Mouse (Mus musculus): ENCODE results near the gene Gp1ba. TPM values are rescaled to one million over a fixed set of nuclear protein-coding genes. Genes with fewer than 3 reads are reported as not detected.

Gp1ba gene
- polyA plus RNA-seq, 1 experiment from 2014 or later, result 0.15 TPM

DNA sequence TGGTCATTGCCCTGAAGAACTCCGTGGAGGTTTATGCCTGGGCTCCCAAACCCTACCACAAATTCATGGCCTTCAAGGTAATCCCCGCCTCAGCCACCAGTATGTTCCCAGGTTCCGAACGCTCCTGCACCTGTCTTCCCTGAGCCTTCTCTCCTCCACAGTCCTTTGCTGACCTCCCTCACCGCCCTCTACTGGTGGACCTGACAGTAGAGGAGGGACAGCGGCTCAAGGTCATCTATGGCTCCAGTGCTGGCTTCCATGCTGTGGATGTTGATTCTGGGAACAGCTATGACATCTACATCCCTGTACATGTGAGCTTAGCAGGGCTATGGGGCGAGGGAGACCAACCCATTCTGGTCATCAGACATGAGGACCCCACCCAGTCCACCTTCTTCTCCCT is 26.4 kb upstream of the Gp1ba start:
- WGBS, result 80% methylated on average over 7 of the region's 7 CpGs
- peaks cover 65% of the 10 kb centered on the region for H3K36me3 ChIP-seq (ENCODE audit: poor library complexity, severe bottlenecking)

DNA sequence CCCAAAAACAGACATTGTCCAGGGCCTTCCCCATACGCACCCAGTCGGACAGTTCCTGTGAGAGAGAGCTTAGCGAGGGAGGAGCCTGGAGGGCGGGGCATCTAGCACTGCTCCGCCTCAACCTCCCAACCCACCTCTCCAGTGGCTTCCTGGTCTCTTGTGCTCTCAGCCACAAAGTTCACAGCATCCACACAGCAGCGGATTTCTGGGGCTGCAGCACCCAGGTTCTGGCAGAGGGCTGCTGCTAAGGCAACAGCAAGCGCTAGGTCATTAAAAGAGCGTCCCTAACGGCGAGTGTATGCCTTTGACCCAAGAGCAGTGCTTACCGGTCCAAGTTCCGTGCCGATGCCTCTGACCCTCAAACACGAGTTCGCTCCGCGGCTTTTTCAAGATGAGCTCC is 23.8 kb upstream of the Gp1ba start:
- ATAC-seq, result peak; percentile 51; the same call in 1 of the 2 replicates
- H3K9ac ChIP-seq, result peak overlapping the region; percentile 51
- peaks cover 12% of the 10 kb centered on the region; the same call in 1 of the 2 replicates for H3K27me3 ChIP-seq
- H3K36me3 ChIP-seq (ENCODE audit: poor library complexity, severe bottlenecking), result peaks cover 39% of the 10 kb centered on the region
- peak overlapping the region; percentile 61 for H3K4me2 ChIP-seq
- no peaks in the 10 kb centered on the region for H3K9me3 ChIP-seq (replicated peaks)
- H3K4me3 ChIP-seq, result peak overlapping the region; percentile 29
- H3K4me1 ChIP-seq, result peaks cover 8% of the 10 kb centered on the region
- WGBS, result 3% methylated on average over 17 of the region's 17 CpGs
- no peak overlapping the region for H3K27ac ChIP-seq

More for the DNA sequence above, 26.4 kb upstream of the Gp1ba start:
- no peak for ATAC-seq
- no peak overlapping the region for H3K4me3 ChIP-seq
- H3K27ac ChIP-seq, result no peak overlapping the region
- no peak overlapping the region for H3K9ac ChIP-seq
- H3K27me3 ChIP-seq, result peaks cover 12% of the 10 kb centered on the region; the same call in 1 of the 2 replicates
- H3K9me3 ChIP-seq (replicated peaks), result no peaks in the 10 kb centered on the region
- no peak overlapping the region for H3K4me2 ChIP-seq
- peaks cover 8% of the 10 kb centered on the region for H3K4me1 ChIP-seq

DNA sequence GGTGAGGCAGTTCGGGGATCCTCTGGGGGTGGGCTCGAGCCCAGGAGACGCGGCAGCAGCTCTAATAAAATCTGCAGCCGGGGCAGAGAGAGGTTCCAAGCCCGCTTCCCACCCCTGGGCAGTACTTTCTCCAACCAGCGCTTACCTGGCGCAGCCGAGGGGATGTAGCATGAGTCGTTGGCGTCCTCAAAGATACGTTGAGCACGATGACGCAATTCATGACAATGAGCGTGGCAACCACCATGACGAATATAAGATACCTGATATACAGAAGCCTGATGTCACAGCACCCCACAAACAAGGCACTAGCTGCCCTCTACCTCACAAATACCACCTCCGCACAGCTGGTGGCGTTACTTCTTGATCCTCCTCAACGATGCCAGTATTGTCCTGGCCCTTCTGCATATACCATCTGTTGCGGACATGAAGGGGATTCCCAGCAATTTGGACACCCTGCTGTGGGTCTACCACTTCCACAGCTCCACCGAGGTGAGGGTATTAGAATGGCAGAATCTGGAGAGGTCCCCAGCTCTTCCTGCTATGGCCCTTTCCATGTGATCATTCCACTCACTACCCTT is 23.3 kb upstream of the Gp1ba start, which contains the start of gene 4930544D05Rik:
Gene 4930544D05Rik (plus strand): TSS at position 333 of the 578 bp plus-strand sequence.
- Histone ChIP-seq H3K4me1 (peaks cover 8% of the 10 kb centered on the region), H3K9me3 (replicated peaks) (no peaks in the 10 kb centered on the region), H3K4me2 (peak within 1 kb of the TSS; percentile 61), H3K4me3 (peak within 1 kb of the TSS; percentile 29), H3K9ac (peak within 1 kb of the TSS; percentile 51), H3K27ac (no peak within 1 kb of the TSS), H3K36me3 (ENCODE audit: poor library complexity, severe bottlenecking) (peaks cover 34% of the 10 kb centered on the region), H3K27me3 (peaks cover 12% of the 10 kb centered on the region; the same call in 1 of the 2 replicates)
- WGBS, result 14% methylated on average over 21 of the region's 21 CpGs
- no peak for ATAC-seq

DNA sequence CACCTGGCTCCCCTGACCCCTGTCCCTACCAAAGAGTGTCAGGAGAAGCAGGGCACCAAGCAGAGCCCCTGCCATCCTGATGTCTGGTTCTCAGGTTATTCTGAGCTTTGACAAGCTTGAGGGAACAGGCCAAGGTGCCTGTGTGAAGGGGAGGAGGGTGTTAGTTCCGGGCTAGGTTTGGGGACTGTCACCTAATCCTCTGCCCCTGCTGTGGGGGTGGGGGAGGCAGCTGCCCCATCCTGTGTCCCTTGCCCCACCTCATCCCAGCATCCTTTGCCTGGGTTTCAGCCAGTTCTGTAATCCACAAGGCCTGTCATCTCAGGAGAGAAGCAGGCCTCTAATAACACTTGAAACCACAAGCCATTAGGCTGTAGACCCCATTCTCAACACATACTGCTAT is 19.8 kb upstream of the Gp1ba start, which contains the start of gene Chrne:
Gene Chrne (minus strand): TSS at position 116 of the 400 bp plus-strand sequence.
- Histone ChIP-seq H3K27ac (no peak within 1 kb of the TSS), H3K4me1 (peaks cover 8% of the 10 kb centered on the region), H3K4me3 (no peak within 1 kb of the TSS), H3K36me3 (ENCODE audit: poor library complexity, severe bottlenecking) (no peaks in the 10 kb centered on the region), H3K27me3 (peaks cover 12% of the 10 kb centered on the region; the same call in 1 of the 2 replicates), H3K4me2 (no peak within 1 kb of the TSS), H3K9me3 (replicated peaks) (no peaks in the 10 kb centered on the region), H3K9ac (no peak within 1 kb of the TSS)
- WGBS, result 60% methylated on average over 1 of the region's 1 CpGs
- ATAC-seq, result no peak

DNA sequence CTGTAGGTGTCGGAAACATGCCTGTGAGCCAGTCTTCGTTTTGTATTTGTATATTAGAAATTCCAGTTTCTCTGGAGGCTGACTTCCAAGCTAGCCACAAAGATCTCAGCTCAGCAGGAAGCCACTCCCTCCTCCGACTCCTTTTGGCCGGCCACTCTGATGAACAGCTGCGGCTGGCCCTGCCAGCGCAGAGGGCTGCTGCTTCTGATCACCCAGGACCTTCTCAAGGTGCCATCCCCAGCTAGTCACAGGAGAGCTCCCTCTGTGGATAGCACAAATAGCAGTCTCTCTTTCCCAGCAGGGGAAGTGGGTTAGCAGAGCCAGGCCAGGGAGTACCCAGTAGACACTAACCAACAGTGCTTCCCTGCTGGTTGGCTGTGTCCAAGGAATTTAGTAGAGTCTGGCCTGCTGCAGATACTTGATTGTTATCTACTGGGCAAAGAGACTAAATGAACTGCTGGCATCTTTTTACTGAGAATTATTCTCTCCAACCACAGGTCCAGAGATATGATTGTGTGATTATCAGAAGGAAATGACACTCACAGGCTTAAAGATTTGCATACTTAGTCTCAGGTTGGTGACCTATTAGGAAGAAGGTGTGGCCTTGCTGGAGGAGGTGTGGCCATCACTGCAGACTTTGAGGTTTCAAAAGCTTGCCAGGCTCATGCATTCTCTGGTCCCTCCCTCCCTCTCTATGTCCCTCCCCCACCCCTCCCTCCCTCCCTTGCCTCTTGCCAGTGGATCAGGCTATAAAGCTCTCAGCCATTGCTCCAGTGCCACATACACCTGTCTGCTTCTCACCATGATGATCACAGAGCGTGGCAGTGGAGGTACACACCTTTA is 16.7 kb upstream of the Gp1ba start:
- H3K9ac ChIP-seq, result no peak overlapping the region; the same call in 1 of the 2 replicates
- H3K4me1 ChIP-seq, result no peaks in the 10 kb centered on the region
- H3K27ac ChIP-seq, result no peak overlapping the region
- 45% methylated on average over 7 of the region's 7 CpGs for WGBS
- no peak overlapping the region for H3K4me3 ChIP-seq
- H3K9me3 ChIP-seq (replicated peaks), result no peaks in the 10 kb centered on the region
- no peak for ATAC-seq
- H3K4me2 ChIP-seq, result no peak overlapping the region
- no peaks in the 10 kb centered on the region for H3K36me3 ChIP-seq (ENCODE audit: poor library complexity, severe bottlenecking)
- no peaks in the 10 kb centered on the region for H3K27me3 ChIP-seq

DNA sequence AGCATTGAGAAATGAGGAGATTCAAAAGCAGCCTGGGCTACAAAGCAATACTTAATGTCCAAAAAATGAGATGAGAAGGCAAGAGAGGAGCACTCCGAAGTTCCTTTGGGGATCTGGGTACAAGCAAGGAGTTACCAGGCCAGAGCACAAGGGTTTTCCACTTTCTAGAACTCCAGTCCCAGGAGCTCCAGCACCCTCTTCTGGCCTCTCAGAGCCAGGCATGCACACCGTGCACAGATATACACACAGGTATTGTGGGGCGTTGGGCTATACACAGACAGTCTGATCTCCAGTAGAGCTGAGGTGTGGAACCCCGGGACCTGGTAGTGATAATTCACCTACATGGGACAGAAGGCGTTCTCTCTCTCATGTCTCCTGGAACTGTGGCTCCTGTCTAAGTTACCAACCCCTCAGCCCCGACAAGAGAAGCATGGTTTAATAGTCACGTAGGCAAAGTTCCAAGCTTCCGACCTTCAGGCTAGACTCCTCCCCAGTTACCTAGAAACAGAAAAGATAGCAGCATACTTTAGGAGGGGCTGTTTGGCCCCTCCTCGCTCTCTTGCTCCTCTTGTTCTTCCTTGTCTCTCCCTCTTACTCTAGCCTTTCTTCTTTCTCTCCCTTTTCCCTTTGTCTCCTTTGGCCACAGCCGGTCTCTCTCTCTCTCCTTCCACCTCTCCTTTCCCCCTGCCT is 15.7 kb upstream of the Gp1ba start:
- ATAC-seq, result no peak
- Histone ChIP-seq H3K36me3 (ENCODE audit: poor library complexity, severe bottlenecking) (no peaks in the 10 kb centered on the region), H3K9ac (no peak overlapping the region), H3K4me2 (no peak overlapping the region), H3K4me3 (no peak overlapping the region), H3K27me3 (no peaks in the 10 kb centered on the region), H3K9me3 (replicated peaks) (no peaks in the 10 kb centered on the region), H3K4me1 (no peaks in the 10 kb centered on the region), H3K27ac (no peak overlapping the region)
- 85% methylated on average over 10 of the region's 10 CpGs for WGBS

DNA sequence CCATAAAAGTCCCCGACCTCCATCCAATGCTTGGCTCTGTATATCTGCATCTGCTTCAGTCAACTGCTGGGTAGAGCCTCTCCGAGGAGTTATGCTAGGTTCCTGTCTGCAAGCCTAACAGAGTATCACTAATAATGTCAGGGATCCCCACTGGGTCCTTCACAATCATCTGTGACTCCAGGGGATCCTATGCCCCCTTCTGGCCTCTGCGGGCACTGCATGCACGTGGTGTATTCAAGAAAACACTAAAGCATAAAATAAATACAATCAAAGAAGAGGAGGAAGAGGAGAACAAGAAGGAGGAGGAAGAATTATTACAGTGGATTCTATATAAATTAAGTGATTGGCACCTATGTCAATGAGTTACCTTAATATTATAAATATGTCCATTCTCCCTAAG is 13.4 kb upstream of the Gp1ba start:
- Histone ChIP-seq H3K4me2 (no peak overlapping the region), H3K9me3 (replicated peaks) (no peaks in the 10 kb centered on the region), H3K27me3 (no peaks in the 10 kb centered on the region), H3K4me1 (no peaks in the 10 kb centered on the region), H3K27ac (no peak overlapping the region), H3K4me3 (no peak overlapping the region), H3K36me3 (ENCODE audit: poor library complexity, severe bottlenecking) (no peaks in the 10 kb centered on the region), H3K9ac (no peak overlapping the region)
- 52% methylated on average over 4 of the region's 4 CpGs for WGBS
- no peak for ATAC-seq

DNA sequence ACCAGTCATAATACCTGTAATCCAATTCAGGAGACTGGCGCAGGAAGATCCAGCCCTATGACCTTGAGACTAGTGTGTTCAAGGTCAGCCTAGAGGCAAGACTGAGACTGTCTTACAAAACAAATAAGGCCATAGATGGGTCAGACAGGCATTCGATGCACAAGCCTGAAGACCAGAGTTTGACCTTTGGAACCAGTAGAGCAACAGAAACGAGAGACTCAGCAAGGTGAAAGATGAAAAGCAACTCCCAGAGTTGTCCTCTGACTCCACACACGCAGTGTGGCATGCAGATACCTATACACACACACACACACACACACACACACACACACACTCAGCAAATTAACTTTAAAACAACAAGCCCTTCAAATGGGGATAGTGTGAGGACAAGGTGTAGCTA is 12.0 kb upstream of the Gp1ba start:
- ATAC-seq, result no peak
- no peak overlapping the region for H3K27ac ChIP-seq
- no peaks in the 10 kb centered on the region for H3K27me3 ChIP-seq
- no peak overlapping the region for H3K4me3 ChIP-seq
- H3K4me1 ChIP-seq, result no peaks in the 10 kb centered on the region
- no peak overlapping the region for H3K9ac ChIP-seq
- H3K9me3 ChIP-seq (replicated peaks), result no peaks in the 10 kb centered on the region
- 87% methylated on average over 4 of the region's 4 CpGs for WGBS
- no peak overlapping the region for H3K4me2 ChIP-seq
- H3K36me3 ChIP-seq (ENCODE audit: poor library complexity, severe bottlenecking), result no peaks in the 10 kb centered on the region

DNA sequence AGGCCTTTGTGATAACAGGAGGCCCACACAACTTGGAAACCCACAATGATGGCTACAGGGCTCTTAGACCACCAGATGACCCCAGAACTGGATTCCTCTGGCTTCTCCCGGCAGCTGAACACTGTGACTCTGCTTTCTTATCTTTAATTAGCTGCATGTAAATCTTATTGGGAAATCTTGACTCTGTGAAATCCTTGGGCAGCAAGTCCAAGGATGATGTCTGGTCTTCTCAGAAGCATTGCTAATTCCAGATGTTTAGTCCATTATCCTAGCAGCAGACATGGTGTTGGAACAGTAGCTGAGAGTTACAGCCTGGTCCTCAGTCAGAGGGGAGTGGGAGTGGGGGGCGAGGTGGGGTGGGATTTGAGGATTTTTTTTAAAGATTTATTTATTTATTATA is 10.5 kb upstream of the Gp1ba start:
- Histone ChIP-seq H3K4me1 (no peaks in the 10 kb centered on the region), H3K27ac (no peak overlapping the region), H3K4me2 (no peak overlapping the region), H3K9ac (no peak overlapping the region), H3K9me3 (replicated peaks) (no peaks in the 10 kb centered on the region), H3K36me3 (ENCODE audit: poor library complexity, severe bottlenecking) (no peaks in the 10 kb centered on the region), H3K4me3 (no peak overlapping the region), H3K27me3 (no peaks in the 10 kb centered on the region)
- ATAC-seq, result no peak
- WGBS, result 87% methylated on average over 2 of the region's 2 CpGs

DNA sequence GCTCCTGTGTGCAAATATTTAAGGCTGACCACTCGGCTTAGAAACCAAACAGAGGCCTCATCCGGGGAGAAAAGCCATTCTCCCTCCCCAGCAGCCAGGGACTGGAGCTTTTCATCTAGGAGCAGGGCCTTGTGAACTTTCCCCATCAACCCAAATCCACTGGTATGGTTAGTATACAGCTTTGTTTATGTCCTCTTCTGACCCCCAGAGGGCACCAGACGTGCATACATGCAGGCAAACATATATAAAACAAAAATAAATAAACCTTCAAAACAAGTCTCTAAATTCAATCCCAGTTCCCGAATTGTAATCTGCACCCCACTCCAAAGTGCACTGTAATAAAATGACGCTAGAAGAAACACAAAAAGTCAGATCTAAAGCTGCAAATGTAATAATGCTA is 9.4 kb upstream of the Gp1ba start:
- no peak overlapping the region for H3K9ac ChIP-seq
- no peaks in the 10 kb centered on the region for H3K36me3 ChIP-seq (ENCODE audit: poor library complexity, severe bottlenecking)
- no peaks in the 10 kb centered on the region for H3K27me3 ChIP-seq
- no peak for ATAC-seq
- H3K9me3 ChIP-seq (replicated peaks), result no peaks in the 10 kb centered on the region
- H3K4me3 ChIP-seq, result no peak overlapping the region
- H3K4me2 ChIP-seq, result no peak overlapping the region
- 52% methylated on average over 5 of the region's 5 CpGs for WGBS
- H3K27ac ChIP-seq, result no peak overlapping the region
- no peaks in the 10 kb centered on the region for H3K4me1 ChIP-seq

DNA sequence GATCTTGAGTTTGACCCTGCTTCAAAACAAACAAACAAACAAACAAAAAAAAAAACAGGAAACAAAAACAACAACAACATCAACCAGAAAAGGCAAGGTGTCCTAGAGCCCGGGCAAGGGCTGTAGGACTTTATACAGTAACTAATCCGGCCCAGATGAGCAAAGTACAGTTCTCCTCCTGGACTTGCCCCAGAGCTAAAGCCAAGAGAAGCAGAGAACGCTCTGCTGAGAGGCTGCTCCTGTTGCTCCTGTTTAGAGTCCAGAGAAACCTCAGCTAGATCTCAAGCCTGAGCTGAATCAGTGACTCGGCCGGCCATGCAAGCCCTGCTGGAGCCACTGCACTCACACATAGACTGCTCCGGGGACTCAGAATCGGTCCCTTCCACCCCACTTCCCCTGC is 8.8 kb upstream of the Gp1ba start:
- WGBS, result 72% methylated on average over 7 of the region's 7 CpGs
- Histone ChIP-seq H3K27ac (no peak overlapping the region), H3K36me3 (ENCODE audit: poor library complexity, severe bottlenecking) (no peaks in the 10 kb centered on the region), H3K9ac (no peak overlapping the region), H3K4me2 (no peak overlapping the region), H3K9me3 (replicated peaks) (no peaks in the 10 kb centered on the region), H3K4me3 (no peak overlapping the region), H3K4me1 (no peaks in the 10 kb centered on the region), H3K27me3 (no peaks in the 10 kb centered on the region)
- ATAC-seq, result no peak

DNA sequence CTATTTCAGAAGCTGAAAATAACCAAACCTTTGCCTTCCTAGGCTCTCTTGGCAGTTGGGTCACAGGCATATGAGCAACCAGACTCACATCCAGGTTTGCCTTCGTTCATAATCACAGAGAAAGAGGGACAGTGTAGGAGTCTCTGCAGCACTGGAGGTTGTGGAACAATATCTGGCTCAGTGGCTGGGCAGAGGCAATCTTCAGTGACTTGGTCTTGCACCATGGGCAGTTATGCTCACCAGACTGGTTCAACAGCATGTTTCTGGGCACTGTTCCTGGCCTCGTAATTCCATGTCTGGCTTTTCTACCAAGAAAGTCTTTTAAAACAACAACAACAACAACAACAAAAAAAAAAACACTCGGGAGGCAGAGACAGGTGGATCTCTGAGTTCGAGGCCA is 3.3 kb upstream of the Gp1ba start:
- H3K4me2 ChIP-seq, result no peak overlapping the region
- no peak for ATAC-seq
- H3K9me3 ChIP-seq (replicated peaks), result no peaks in the 10 kb centered on the region
- H3K27ac ChIP-seq, result no peak overlapping the region
- no peak overlapping the region for H3K4me3 ChIP-seq
- H3K4me1 ChIP-seq, result no peaks in the 10 kb centered on the region
- 80% methylated on average over 4 of the region's 4 CpGs for WGBS
- no peaks in the 10 kb centered on the region for H3K36me3 ChIP-seq (ENCODE audit: poor library complexity, severe bottlenecking)
- no peak overlapping the region for H3K9ac ChIP-seq
- no peaks in the 10 kb centered on the region for H3K27me3 ChIP-seq
